Mouse (Mus musculus): ENCODE results near the gene Tceal3. TPM values are rescaled to one million over a fixed set of nuclear protein-coding genes. Genes with fewer than 3 reads are reported as not detected.
"Not testable (repeated sequence)": the region's sequence is repeated elsewhere in the genome, so short reads cannot be mapped to it uniquely, and the experiment has no call there.

The Tceal3 gene
- polyA plus RNA-seq (2015; fragmentation: Nextera tagmentation; extraction: Ambion mirVana): 6.9 and 8.0 TPM in 2 replicates

GRCm38 (mm10) chrX:136590199-136590896 is at the start of gene Tceal3:
Gene Tceal3 (plus strand): TSS chrX:136590842.
- Histone ChIP-seq H3K9me3 (ENCODE audit: control insufficient read depth, low read length) (no peaks in the 10 kb centered on the region), H3K4me2 (replicated peaks; ENCODE audit: low read depth) (no peak within 1 kb of the TSS), H3K27me3 (ENCODE audit: control insufficient read depth, insufficient read depth, low read length) (no peaks in the 10 kb centered on the region), H3K36me3 (ENCODE audit: control insufficient read depth, insufficient read depth, low read length) (no peaks in the 10 kb centered on the region), H3K27ac (replicated peaks) (no peak within 1 kb of the TSS), H3K9ac (ENCODE audit: low read length) (no peak within 1 kb of the TSS), H3K4me1 (replicated peaks; ENCODE audit: control insufficient read depth, insufficient read depth) (no peaks in the 10 kb centered on the region), H3K4me3 (ENCODE audit: low read depth, low read length) (no peak within 1 kb of the TSS)
- DNase-seq (ENCODE audit: low spot score) (no peak), ATAC-seq (ENCODE audit: low FRiP score, low TSS enrichment) (no peak)
- WGBS: 52% methylated on average over 12 of the region's 12 CpGs
- no peak for TF ChIP-seq CTCF (IDR thresholded peaks at IDR 0.05; ENCODE audit: low read depth)
- TF ChIP-seq EP300 (optimal IDR thresholded peaks at IDR 0.05): no peak

- DNase-seq (ENCODE audit: low spot score); H3K9me3 ChIP-seq (ENCODE audit: control insufficient read depth, low read length); H3K4me1 ChIP-seq (replicated peaks; ENCODE audit: control insufficient read depth, insufficient read depth); H3K27me3 ChIP-seq (ENCODE audit: control insufficient read depth, insufficient read depth, low read length); H3K4me2 ChIP-seq (replicated peaks; ENCODE audit: low read depth); ATAC-seq (ENCODE audit: low FRiP score, low TSS enrichment); H3K36me3 ChIP-seq (ENCODE audit: control insufficient read depth, insufficient read depth, low read length); H3K4me3 ChIP-seq (ENCODE audit: low read depth, low read length); H3K27ac ChIP-seq (replicated peaks); H3K9ac ChIP-seq (ENCODE audit: low read length): not testable (repeated sequence)
- 83% methylated on average over 1 of the region's 1 CpGs for WGBS
Observed at GRCm38 (mm10) chrX:136543956-136544355, 46.7 kb upstream of the Tceal3 start, which contains the start of gene Kir3dl2. Gene Kir3dl2 (minus strand): TSS chrX:136544056.

GRCm38 (mm10) chrX:136569094-136569493 is 21.5 kb upstream of the Tceal3 start:
- not testable (repeated sequence) for H3K27me3 ChIP-seq (ENCODE audit: control insufficient read depth, insufficient read depth, low read length); DNase-seq (ENCODE audit: low spot score); H3K4me3 ChIP-seq (ENCODE audit: low read depth, low read length); H3K27ac ChIP-seq (replicated peaks); H3K36me3 ChIP-seq (ENCODE audit: control insufficient read depth, insufficient read depth, low read length); H3K4me2 ChIP-seq (replicated peaks; ENCODE audit: low read depth); H3K4me1 ChIP-seq (replicated peaks; ENCODE audit: control insufficient read depth, insufficient read depth); H3K9ac ChIP-seq (ENCODE audit: low read length); ATAC-seq (ENCODE audit: low FRiP score, low TSS enrichment); H3K9me3 ChIP-seq (ENCODE audit: control insufficient read depth, low read length)
- WGBS: 89% methylated on average over 9 of the region's 9 CpGs

GRCm38 (mm10) chrX:136584617-136585016 is 6.0 kb upstream of the Tceal3 start:
- Histone ChIP-seq H3K4me3 (ENCODE audit: low read depth, low read length) (no peak overlapping the region), H3K4me2 (replicated peaks; ENCODE audit: low read depth) (no peak overlapping the region), H3K27ac (replicated peaks) (no peak overlapping the region), H3K36me3 (ENCODE audit: control insufficient read depth, insufficient read depth, low read length) (no peaks in the 10 kb centered on the region), H3K9me3 (ENCODE audit: control insufficient read depth, low read length) (no peaks in the 10 kb centered on the region), H3K4me1 (replicated peaks; ENCODE audit: control insufficient read depth, insufficient read depth) (no peaks in the 10 kb centered on the region), H3K27me3 (ENCODE audit: control insufficient read depth, insufficient read depth, low read length) (no peaks in the 10 kb centered on the region), H3K9ac (ENCODE audit: low read length) (no peak overlapping the region)
- WGBS: 95% methylated on average over 1 of the region's 1 CpGs
- no peak for DNase-seq (ENCODE audit: low spot score)
- no peak for TF ChIP-seq EP300 (optimal IDR thresholded peaks at IDR 0.05)
- ATAC-seq (ENCODE audit: low FRiP score, low TSS enrichment): no peak

GRCm38 (mm10) chrX:136590897-136591257 is 235 bp downstream of the Tceal3 start:
- Histone ChIP-seq H3K9me3 (ENCODE audit: control insufficient read depth, low read length) (no peaks in the 10 kb centered on the region), H3K27ac (replicated peaks) (no peak overlapping the region), H3K4me3 (ENCODE audit: low read depth, low read length) (no peak overlapping the region), H3K27me3 (ENCODE audit: control insufficient read depth, insufficient read depth, low read length) (no peaks in the 10 kb centered on the region), H3K9ac (ENCODE audit: low read length) (no peak overlapping the region), H3K4me1 (replicated peaks; ENCODE audit: control insufficient read depth, insufficient read depth) (no peaks in the 10 kb centered on the region), H3K4me2 (replicated peaks; ENCODE audit: low read depth) (no peak overlapping the region), H3K36me3 (ENCODE audit: control insufficient read depth, insufficient read depth, low read length) (no peaks in the 10 kb centered on the region)
- no peak for TF ChIP-seq CTCF (IDR thresholded peaks at IDR 0.05; ENCODE audit: low read depth)
- TF ChIP-seq EP300 (optimal IDR thresholded peaks at IDR 0.05): no peak
- WGBS: 29% methylated on average over 2 of the region's 2 CpGs
- ATAC-seq (ENCODE audit: low FRiP score, low TSS enrichment) (no peak), DNase-seq (ENCODE audit: low spot score) (no peak)

GRCm38 (mm10) chrX:136599416-136599815 is 8.8 kb downstream of the Tceal3 start:
- no peaks in the 10 kb centered on the region for H3K27me3 ChIP-seq (ENCODE audit: control insufficient read depth, insufficient read depth, low read length)
- DNase-seq (ENCODE audit: low spot score) (peak; percentile 16), ATAC-seq (ENCODE audit: low FRiP score, low TSS enrichment) (no peak)
- no peak overlapping the region for H3K4me2 ChIP-seq (replicated peaks; ENCODE audit: low read depth)
- no peak for TF ChIP-seq EP300 (optimal IDR thresholded peaks at IDR 0.05)
- TF ChIP-seq CTCF (IDR thresholded peaks at IDR 0.05; ENCODE audit: low read depth): peak; percentile 76
- no peaks in the 10 kb centered on the region for H3K4me1 ChIP-seq (replicated peaks; ENCODE audit: control insufficient read depth, insufficient read depth)
- no peak overlapping the region for H3K9ac ChIP-seq (ENCODE audit: low read length)
- WGBS: 16% methylated on average over 3 of the region's 3 CpGs
- H3K4me3 ChIP-seq (ENCODE audit: low read depth, low read length): no peak overlapping the region
- no peaks in the 10 kb centered on the region for H3K36me3 ChIP-seq (ENCODE audit: control insufficient read depth, insufficient read depth, low read length)
- H3K27ac ChIP-seq (replicated peaks): no peak overlapping the region
- H3K9me3 ChIP-seq (ENCODE audit: control insufficient read depth, low read length): no peaks in the 10 kb centered on the region
